Mouse (Mus musculus) ovary, adult 18-20 months (tissue): Measurements from ENCODE around the gene Mn1.

ENCODE experiments used
- DNase-seq: peaks from one replicate; pipeline ENCODE4 v3.0.0; 2022; ENCODE audit warnings: low spot score, mixed read lengths

The Mn1 gene

DNA sequence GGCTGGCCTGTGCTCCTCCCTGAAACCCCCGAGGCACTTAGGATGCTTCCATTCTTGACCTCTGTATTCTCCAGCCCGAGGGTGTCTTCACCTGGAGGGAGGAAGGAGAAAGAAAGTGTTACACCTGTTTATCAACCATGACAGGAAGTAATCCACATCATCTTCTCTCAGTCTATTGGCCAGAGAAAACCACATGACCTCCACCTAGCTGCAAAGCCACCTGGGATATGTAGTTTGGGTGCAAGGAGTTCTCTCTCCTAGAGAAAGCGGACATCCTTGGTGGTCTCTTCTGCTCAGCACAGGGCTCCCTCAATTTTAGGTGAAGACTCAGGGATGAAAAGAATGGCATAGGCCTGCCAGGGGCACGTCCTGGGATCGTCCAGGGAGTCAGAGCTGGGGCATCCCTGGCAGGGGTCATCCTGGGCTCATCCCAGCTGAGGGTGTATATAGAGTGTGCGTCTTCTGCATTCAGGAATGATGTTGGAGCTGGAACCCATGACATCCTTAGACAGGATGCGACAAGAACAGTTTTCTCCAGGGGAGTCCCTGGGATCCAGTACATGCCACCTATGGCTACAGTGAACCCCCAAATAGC lies 72.0 kb downstream of the Mn1 start:
- DNase-seq, result no peak

DNA sequence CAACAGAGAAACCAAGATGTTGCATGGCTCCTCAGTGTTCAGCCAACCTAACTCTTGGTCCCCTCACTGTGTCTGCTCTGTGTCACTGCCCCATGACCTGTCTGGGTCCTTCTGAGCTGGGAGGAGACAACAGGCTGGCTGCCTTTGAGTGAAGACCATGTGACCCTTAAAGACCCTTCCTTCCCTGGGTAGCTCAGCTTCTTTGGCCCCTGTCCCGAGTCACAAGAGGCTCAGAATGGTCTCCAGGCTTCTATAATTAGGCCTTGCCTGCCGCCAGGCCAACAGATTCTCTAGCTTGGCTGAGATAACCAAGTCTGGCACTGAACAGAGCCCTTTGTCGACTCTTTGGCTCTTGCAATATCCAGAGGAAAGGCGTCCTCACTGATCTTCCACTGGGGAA lies 73.4 kb downstream of the Mn1 start:
- no peak for DNase-seq

DNA sequence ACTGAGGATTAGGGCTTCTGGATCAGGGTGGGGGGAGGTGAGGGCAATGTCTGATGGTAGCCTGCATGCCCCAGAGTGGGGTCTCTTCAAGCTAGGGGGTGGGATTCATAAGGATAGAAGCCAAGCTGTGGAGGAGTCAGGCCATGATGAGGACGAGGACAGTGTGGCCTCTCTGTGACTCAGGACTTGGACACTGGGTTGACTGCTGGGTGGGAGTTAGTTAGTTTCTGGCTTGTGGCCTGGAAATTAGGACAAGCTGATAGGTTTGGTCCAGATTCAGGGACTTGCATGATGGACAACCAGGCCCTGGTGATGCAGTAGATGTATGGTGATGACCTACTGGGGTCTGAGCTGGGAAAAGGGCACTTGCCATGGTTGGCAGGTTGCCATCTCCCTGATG lies 74.3 kb downstream of the Mn1 start:
- no peak for DNase-seq

DNA sequence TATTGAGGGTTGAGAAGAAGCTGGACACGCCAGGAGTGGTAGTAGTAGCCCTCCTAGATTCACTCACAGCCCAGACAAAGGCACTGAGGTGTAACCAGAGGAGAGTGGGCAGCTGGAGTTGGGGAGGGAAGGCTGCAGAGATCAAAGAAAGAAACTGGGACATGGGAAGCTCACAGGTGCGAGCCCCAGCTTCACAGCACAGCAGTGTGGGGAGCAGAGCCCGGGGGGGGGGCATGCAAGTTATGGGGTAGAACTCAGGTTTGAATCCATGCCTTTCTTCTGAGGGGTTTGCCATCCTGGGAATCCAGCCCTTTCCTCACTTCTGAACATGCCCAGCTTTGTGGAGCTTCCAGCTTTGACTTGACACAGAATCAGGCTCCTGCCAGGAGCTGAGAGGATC lies 82.9 kb downstream of the Mn1 start:
- no peak for DNase-seq

DNA sequence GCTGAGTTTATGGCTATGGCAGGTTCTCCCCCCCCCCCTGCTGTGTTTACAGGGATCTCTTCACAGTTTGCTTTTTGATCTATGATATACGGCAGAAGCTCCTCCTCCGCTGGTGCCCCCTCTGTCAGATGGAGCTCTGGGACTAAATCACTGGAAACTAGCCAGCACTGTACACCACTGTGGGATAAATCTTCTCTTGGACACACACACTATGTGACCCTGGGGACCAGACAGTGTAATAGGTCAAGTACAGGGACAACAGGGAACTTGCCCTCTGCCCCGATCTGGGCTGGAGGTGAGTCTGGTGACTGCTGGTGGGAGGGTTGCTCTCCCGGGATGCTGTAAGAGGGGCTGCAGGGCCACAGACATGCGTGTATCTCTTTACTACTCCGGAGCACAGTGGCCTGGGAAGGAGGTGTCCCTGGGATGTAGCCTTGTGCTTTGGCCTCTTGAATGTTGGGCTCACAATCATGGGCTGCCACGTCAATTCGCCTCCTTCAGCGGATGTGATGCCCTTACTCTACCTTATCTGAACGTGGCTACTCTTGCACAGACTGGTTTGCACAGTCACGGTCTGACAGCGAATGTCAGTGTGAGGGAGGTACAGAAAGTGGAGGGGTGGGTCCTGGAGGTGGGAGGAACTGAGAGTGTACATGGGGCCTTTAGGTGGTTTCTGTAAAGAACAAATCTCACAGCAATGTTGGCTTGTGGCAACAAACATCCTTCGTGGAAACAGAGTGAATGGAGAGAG lies 84.7 kb downstream of the Mn1 start:
- DNase-seq, result no peak

DNA sequence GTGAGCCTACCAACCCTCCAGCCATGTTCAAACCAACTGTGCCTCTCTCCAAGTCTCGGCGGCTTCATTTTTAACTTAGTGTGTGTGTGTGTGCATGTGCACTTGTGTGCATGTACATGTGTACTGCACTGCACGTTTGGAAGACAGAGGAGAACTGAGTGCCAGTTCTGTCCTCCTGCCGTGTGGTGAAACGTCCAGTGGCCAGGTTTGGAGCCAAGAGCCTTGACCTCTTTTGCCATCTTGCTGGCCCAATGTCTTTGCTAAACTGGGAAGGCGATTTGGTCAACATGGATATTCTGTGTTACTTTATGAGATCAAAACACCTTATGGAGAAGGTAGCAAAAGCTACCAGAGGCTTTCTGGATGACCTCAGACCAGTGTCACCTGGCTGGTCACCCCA lies 88.1 kb downstream of the Mn1 start:
- DNase-seq, result no peak

DNA sequence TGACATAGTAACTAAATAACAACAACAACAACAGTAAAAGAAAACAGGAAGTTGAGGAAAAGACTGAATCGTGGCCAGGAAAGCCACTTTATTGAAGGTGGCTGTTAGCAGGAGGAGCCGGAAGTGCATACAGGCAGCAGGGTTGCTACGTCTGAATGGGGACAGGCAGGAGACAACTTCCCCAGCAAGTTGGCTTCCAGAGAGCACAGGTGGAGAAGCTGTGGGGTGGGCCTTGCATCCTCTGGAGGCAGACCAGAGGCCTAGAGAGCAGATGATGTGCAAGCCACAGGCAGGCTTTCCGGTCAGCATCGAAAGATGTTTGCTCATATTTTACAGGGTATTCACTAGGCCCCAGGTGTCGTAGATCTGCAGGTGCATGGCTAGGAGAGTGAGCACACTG lies 88.7 kb downstream of the Mn1 start:
- DNase-seq, result no peak

DNA sequence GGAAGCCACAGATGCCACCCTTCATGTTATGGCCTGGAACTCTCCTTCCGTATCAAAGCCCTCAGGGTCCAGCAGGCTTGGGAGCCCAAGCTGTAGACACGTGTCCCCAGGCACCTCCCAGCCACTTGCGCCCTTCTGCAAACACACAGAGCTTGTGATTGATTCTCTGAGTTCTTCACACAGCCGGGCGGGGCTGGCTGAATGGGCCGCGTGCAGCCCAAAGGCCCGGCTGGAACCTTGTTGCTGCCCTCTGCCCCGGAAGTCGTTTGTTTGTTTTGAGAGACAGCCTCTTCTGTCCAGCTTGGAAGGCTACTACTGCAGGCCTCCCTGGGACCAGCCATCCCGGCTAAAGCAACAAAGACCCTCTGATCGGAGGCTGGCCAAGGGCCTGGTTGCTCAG lies 89.2 kb downstream of the Mn1 start:
- no peak for DNase-seq
